Mouse (Mus musculus) limb, embryonic 14.5 days (tissue): ENCODE measurements around the gene Fkbp15. TPM values are rescaled to one million over a fixed set of nuclear protein-coding genes. Genes with fewer than 3 reads are reported as not detected.

Source experiments
- ATAC-seq: fragments of 200-750 bp; cut with Nextera tagmentation; 2 replicates; pipeline ENCODE4 v1.8.0; 2017; ENCODE audit warnings: low read depth, moderate number of reproducible peaks, moderate TSS enrichment; ENCODE audit not compliant: low FRiP score
- DNase-seq: peaks from one replicate; pipeline ENCODE4 v3.0.0-alpha.2; 2015; ENCODE audit warnings: low spot score
- H3K27ac ChIP-seq: fragments of 300-500 bp; sonication (generic); replicated peaks from 2 replicates; pipeline ENCODE4 v1.5.1; 2014; ENCODE audit warnings: low read depth, mild to moderate bottlenecking, low read length, moderate library complexity, mixed read lengths
- H3K27me3 ChIP-seq: fragments of 300-500 bp; sonication (generic); 2 replicates; pipeline ENCODE4 v1.6.1; 2014; ENCODE audit warnings: low read length, mixed read lengths; ENCODE audit not compliant: control insufficient read depth, insufficient read depth
- H3K36me3 ChIP-seq: fragments of 300-500 bp; sonication (generic); 2 replicates; pipeline ENCODE4 v1.6.1; 2014; ENCODE audit warnings: mild to moderate bottlenecking, low read length, moderate library complexity, mixed read lengths; ENCODE audit not compliant: control insufficient read depth, insufficient read depth
- H3K4me1 ChIP-seq: fragments of 300-500 bp; sonication (generic); 2 replicates; pipeline ENCODE4 v1.6.1; 2014; ENCODE audit warnings: antibody characterized with exemption, low read length, mixed read lengths; ENCODE audit not compliant: control insufficient read depth, insufficient read depth
- H3K4me2 ChIP-seq: fragments of 300-500 bp; sonication (generic); replicated peaks from 2 replicates; pipeline ENCODE4 v1.6.1; 2014; ENCODE audit warnings: low read depth, mild to moderate bottlenecking, low read length, moderate library complexity; ENCODE audit not compliant: severe bottlenecking
- H3K4me3 ChIP-seq: fragments of 300-500 bp; sonication (generic); replicated peaks from 2 replicates; pipeline ENCODE4 v1.5.1; 2014; ENCODE audit warnings: low read length
- H3K9ac ChIP-seq: fragments of 300-500 bp; sonication (generic); 2 replicates; pipeline ENCODE4 v1.6.1; 2014; ENCODE audit warnings: mild to moderate bottlenecking, low read depth, low read length, moderate library complexity; ENCODE audit not compliant: severe bottlenecking
- H3K9me3 ChIP-seq: fragments of 300-500 bp; sonication (generic); 2 replicates; pipeline ENCODE4 v1.6.1; 2016; ENCODE audit warnings: low read length; ENCODE audit not compliant: control insufficient read depth
- POLR2A ChIP-seq: fragments of 200-500 bp; IDR thresholded peaks from 2 replicates; pipeline ENCODE4 v1.8.0; 2012; ENCODE audit warnings: inconsistent platforms, mild to moderate bottlenecking, moderate library complexity, borderline replicate concordance; ENCODE audit not compliant: insufficient read depth, insufficient read length; ENCODE audit errors: extremely low read depth
- WGBS: fragments of 180-500 bp; shearing (Covaris S2); extraction: QIAGEN DNeasy Blood & Tissue Kit; methylation state at CpG from one replicate; pipeline ENCODE4 v1.1.7; 2014; 5-methylcytosine and 5-hydroxymethylcytosine counted together
- polyA plus RNA-seq, 2 experiments: library from polyadenylated mRNA; depleted of rRNA in 1 of 2; stranded (reverse) in 1 of 2; unstranded in 1 of 2; fragments of >200 nt; fragmentation: Nextera tagmentation in 1 of 2; extraction: Ambion mirVana in 1 of 2; gene quantifications; 2 replicates each; pipeline versions ENCODE4 v1.2.1 to v1.2.3; 2012 to 2014

Gene Fkbp15
- polyA plus RNA-seq, 2 experiments = 24.1 to 29.6 TPM

GRCm38 (mm10) chr4:62251776-62252175, 108.6 kb downstream of the Fkbp15 start:
- ATAC-seq (no peak), DNase-seq (no peak)
- Histone ChIP-seq H3K27me3 (no peaks in the 10 kb centered on the region), H3K9me3 (no peaks in the 10 kb centered on the region), H3K27ac (no peak overlapping the region), H3K36me3 (no peaks in the 10 kb centered on the region), H3K4me3 (no peak overlapping the region), H3K9ac (no peak overlapping the region), H3K4me2 (no peak overlapping the region), H3K4me1 (no peaks in the 10 kb centered on the region)
- TF ChIP-seq POLR2A = no peak
- 95% methylated on average over 4 of the region's 4 CpGs for WGBS

GRCm38 (mm10) chr4:62250896-62251544, 109.3 kb downstream of the Fkbp15 start:
- no peak for ATAC-seq

More at GRCm38 (mm10) chr4:62250896-62251544, 109.3 kb downstream of the Fkbp15 start:
- no peak for TF ChIP-seq POLR2A
- no peak overlapping the region for H3K27ac ChIP-seq
- no peaks in the 10 kb centered on the region for H3K27me3 ChIP-seq
- no peak overlapping the region for H3K4me3 ChIP-seq
- H3K4me1 ChIP-seq = no peaks in the 10 kb centered on the region
- WGBS = 32% methylated on average over 3 of the region's 3 CpGs
- H3K36me3 ChIP-seq = no peaks in the 10 kb centered on the region
- H3K4me2 ChIP-seq = no peak overlapping the region
- H3K9ac ChIP-seq = no peak overlapping the region
- H3K9me3 ChIP-seq = no peaks in the 10 kb centered on the region
- no peak for DNase-seq

Other genes with a start within 250 kb of the Fkbp15 start
- gene Mup21, start 209.7 kb downstream of the Fkbp15 start, polyA plus RNA-seq (2012; rRNA removed) = not detected in 2 replicates
- gene Mup21, start 209.7 kb downstream of the Fkbp15 start, polyA plus RNA-seq (2014; fragmentation: Nextera tagmentation; extraction: Ambion mirVana) = not detected in 2 replicates
- gene Zfp37, start 129.5 kb downstream of the Fkbp15 start, polyA plus RNA-seq (2012; rRNA removed) = 6.2 and 7.2 TPM in 2 replicates
- gene Zfp37, start 129.5 kb downstream of the Fkbp15 start, polyA plus RNA-seq (2014; fragmentation: Nextera tagmentation; extraction: Ambion mirVana) = 9.5 and 12.0 TPM in 2 replicates
- gene Slc31a2, start 98.0 kb downstream of the Fkbp15 start, polyA plus RNA-seq (2012; rRNA removed) = 14.4 and 15.8 TPM in 2 replicates
- 15.2 and 15.6 TPM in 2 replicates for gene Slc31a2, start 98.0 kb downstream of the Fkbp15 start, polyA plus RNA-seq (2014; fragmentation: Nextera tagmentation; extraction: Ambion mirVana)
- gene Slc31a1, start 179 bp upstream of the Fkbp15 start, polyA plus RNA-seq (2012; rRNA removed) = 33.1 and 33.3 TPM in 2 replicates
- 45.0 and 46.0 TPM in 2 replicates for gene Slc31a1, start 179 bp upstream of the Fkbp15 start, polyA plus RNA-seq (2014; fragmentation: Nextera tagmentation; extraction: Ambion mirVana)
- gene Cdc26, start 48.1 kb upstream of the Fkbp15 start, polyA plus RNA-seq (2012; rRNA removed) = 114 and 146 TPM in 2 replicates
- gene Cdc26, start 48.1 kb upstream of the Fkbp15 start, polyA plus RNA-seq (2014; fragmentation: Nextera tagmentation; extraction: Ambion mirVana) = 184 and 190 TPM in 2 replicates
- gene Prpf4, start 48.2 kb upstream of the Fkbp15 start, polyA plus RNA-seq (2012; rRNA removed) = 27.4 and 28.9 TPM in 2 replicates
- 20.8 and 22.4 TPM in 2 replicates for gene Prpf4, start 48.2 kb upstream of the Fkbp15 start, polyA plus RNA-seq (2014; fragmentation: Nextera tagmentation; extraction: Ambion mirVana)
- 0.14 and 0.46 TPM in 2 replicates for gene Rnf183, start 74.7 kb upstream of the Fkbp15 start, polyA plus RNA-seq (2012; rRNA removed)
- gene Rnf183, start 74.7 kb upstream of the Fkbp15 start, polyA plus RNA-seq (2014; fragmentation: Nextera tagmentation; extraction: Ambion mirVana) = not detected in 2 replicates
- 3.9 and 4.1 TPM in 2 replicates for gene Wdr31, start 110.3 kb upstream of the Fkbp15 start, polyA plus RNA-seq (2012; rRNA removed)
- gene Wdr31, start 110.3 kb upstream of the Fkbp15 start, polyA plus RNA-seq (2014; fragmentation: Nextera tagmentation; extraction: Ambion mirVana) = 4.6 TPM in 2 replicates
- 7.2 and 7.4 TPM in 2 replicates for gene Bspry, start 119.5 kb upstream of the Fkbp15 start, polyA plus RNA-seq (2012; rRNA removed)
- 11.7 and 13.3 TPM in 2 replicates for gene Bspry, start 119.5 kb upstream of the Fkbp15 start, polyA plus RNA-seq (2014; fragmentation: Nextera tagmentation; extraction: Ambion mirVana)
- gene Hdhd3, start 142.9 kb upstream of the Fkbp15 start, polyA plus RNA-seq (2012; rRNA removed) = 7.6 and 9.0 TPM in 2 replicates
- 12.6 and 15.0 TPM in 2 replicates for gene Hdhd3, start 142.9 kb upstream of the Fkbp15 start, polyA plus RNA-seq (2014; fragmentation: Nextera tagmentation; extraction: Ambion mirVana)
- 57.3 and 66.7 TPM in 2 replicates for gene Alad, start 159.4 kb upstream of the Fkbp15 start, polyA plus RNA-seq (2012; rRNA removed)
- gene Alad, start 159.4 kb upstream of the Fkbp15 start, polyA plus RNA-seq (2014; fragmentation: Nextera tagmentation; extraction: Ambion mirVana) = 90.2 and 97.8 TPM in 2 replicates
- 39.8 and 51.4 TPM in 2 replicates for gene Pole3, start 164.5 kb upstream of the Fkbp15 start, polyA plus RNA-seq (2012; rRNA removed)
- 77.9 and 80.2 TPM in 2 replicates for gene Pole3, start 164.5 kb upstream of the Fkbp15 start, polyA plus RNA-seq (2014; fragmentation: Nextera tagmentation; extraction: Ambion mirVana)
- 0.35 and 0.51 TPM in 2 replicates for gene 4933430I17Rik, start 164.8 kb upstream of the Fkbp15 start, polyA plus RNA-seq (2012; rRNA removed)
- gene 4933430I17Rik, start 164.8 kb upstream of the Fkbp15 start, polyA plus RNA-seq (2014; fragmentation: Nextera tagmentation; extraction: Ambion mirVana) = 0.14 and 0.54 TPM in 2 replicates
- gene Rgs3, start 199.3 kb upstream of the Fkbp15 start, polyA plus RNA-seq (2012; rRNA removed) = 67.6 and 68.2 TPM in 2 replicates
- 37.6 and 40.2 TPM in 2 replicates for gene Rgs3, start 199.3 kb upstream of the Fkbp15 start, polyA plus RNA-seq (2014; fragmentation: Nextera tagmentation; extraction: Ambion mirVana)